Mouse (Mus musculus) lung, embryonic 16.5 days (tissue): ENCODE measurements around the gene Mars. TPM values are rescaled to one million over a fixed set of nuclear protein-coding genes. Genes with fewer than 3 reads are reported as not detected.
A peak's percentile ranks its signal among the peaks of the same experiment; 100 is the strongest.

Experiments
- ATAC-seq: fragments of 200-750 bp; cut with Nextera tagmentation; 2 replicates; pipeline ENCODE4 v1.8.0; 2017; ENCODE audit warnings: low read depth, mild to moderate bottlenecking, moderate library complexity
- H3K27ac ChIP-seq: fragments of 300-500 bp; sonication (generic); 2 replicates; pipeline ENCODE4 v1.5.1; 2014; ENCODE audit warnings: mild to moderate bottlenecking, control low read depth, low read length
- H3K27me3 ChIP-seq: fragments of 300-500 bp; sonication (generic); 2 replicates; pipeline ENCODE4 v1.6.1; 2014; ENCODE audit warnings: low read depth, low read length, mixed read lengths; ENCODE audit not compliant: control insufficient read depth, insufficient read depth
- H3K36me3 ChIP-seq: fragments of 300-500 bp; sonication (generic); 2 replicates; pipeline ENCODE4 v1.6.1; 2014; ENCODE audit warnings: low read length; ENCODE audit not compliant: control insufficient read depth, insufficient read depth
- H3K4me1 ChIP-seq: fragments of 300-500 bp; sonication (generic); replicated peaks from 2 replicates; pipeline ENCODE4 v1.6.1; 2014; ENCODE audit warnings: low read length, mixed read lengths; ENCODE audit not compliant: control insufficient read depth, insufficient read depth
- H3K4me2 ChIP-seq: fragments of 300-500 bp; sonication (generic); 2 replicates; pipeline ENCODE4 v1.6.1; 2014; ENCODE audit warnings: low read depth, low read length, control low read depth
- H3K4me3 ChIP-seq: fragments of 300-500 bp; sonication (generic); 2 replicates; pipeline ENCODE4 v1.5.1; 2014; ENCODE audit warnings: mild to moderate bottlenecking, low read length, control low read depth
- H3K9ac ChIP-seq: fragments of 300-500 bp; sonication (generic); 2 replicates; pipeline ENCODE4 v1.6.1; 2014; ENCODE audit warnings: low read length, control low read depth
- H3K9me3 ChIP-seq: fragments of 300-500 bp; sonication (generic); 2 replicates; pipeline ENCODE4 v1.6.1; 2016; ENCODE audit warnings: low read length; ENCODE audit not compliant: control insufficient read depth
- WGBS: fragments of 180-500 bp; shearing (Covaris S2); extraction: QIAGEN DNeasy Blood & Tissue Kit; methylation state at CpG from one replicate; pipeline ENCODE4 v1.1.7; 2014; 5-methylcytosine and 5-hydroxymethylcytosine counted together
- polyA plus RNA-seq: library from polyadenylated mRNA; unstranded; fragments of >200 nt; fragmentation: Nextera tagmentation; extraction: Ambion mirVana; gene quantifications from 2 replicates; pipeline ENCODE4 v1.2.1, GENCODE M21; 2015

Gene Mars
- polyA plus RNA-seq: 86.1 and 93.9 TPM in 2 replicates

DNA sequence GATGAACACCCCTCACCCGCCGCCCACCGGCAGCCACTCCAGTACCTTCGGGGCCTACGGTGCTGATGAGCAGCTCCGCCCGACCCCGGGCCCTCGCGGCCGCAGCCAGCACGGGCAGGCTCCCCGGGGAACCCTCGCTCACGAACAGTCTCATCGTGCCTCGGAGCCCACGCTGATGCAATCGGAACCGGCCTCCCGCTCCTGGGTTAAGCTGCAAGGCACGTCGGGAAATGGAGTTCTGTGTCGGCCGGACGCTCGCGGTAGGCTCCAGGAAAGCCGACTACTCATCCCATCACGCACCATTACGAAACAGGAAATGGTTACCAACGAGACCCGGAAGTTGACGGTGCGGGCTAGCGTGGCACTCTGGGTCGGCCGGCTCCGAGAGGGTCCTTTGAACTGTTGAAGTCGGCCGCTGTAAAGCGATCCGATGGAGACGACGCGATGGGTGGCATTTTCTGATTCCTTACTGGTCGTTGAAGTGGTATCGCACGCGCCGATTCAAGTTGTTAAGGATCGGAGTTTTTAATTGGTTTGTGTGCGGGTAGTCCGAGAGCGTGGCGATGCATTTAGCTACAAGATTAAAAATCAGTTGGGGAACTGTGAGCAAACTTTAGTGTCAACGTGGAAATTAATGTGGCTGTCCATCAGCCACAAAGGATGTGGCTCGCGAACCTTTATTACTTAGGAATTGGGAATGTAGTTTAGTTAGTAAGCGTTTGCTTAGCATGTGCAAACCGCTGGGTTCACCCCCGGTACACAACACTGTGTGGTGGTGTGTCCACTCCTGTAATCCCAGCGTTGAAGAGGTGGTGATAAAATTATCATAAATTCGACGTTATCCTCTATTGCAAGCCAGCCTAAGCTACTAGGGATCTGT lies at the start of gene Mars:
Mars (minus strand) TSS at position 311 of the 880 bp plus-strand sequence.
- no peaks in the 10 kb centered on the region for H3K9me3 ChIP-seq
- peaks cover 6% of the 10 kb centered on the region for H3K4me1 ChIP-seq
- H3K27ac ChIP-seq: peak within 1 kb of the TSS; percentile 69
- H3K4me3 ChIP-seq: peak within 1 kb of the TSS; percentile 77
- WGBS: under 1% methylated on average over 65 of the region's 65 CpGs
- peak; percentile 98 for ATAC-seq
- H3K4me2 ChIP-seq: peak within 1 kb of the TSS; percentile 63
- peak within 1 kb of the TSS; percentile 84 for H3K9ac ChIP-seq
- H3K36me3 ChIP-seq: peaks cover 20% of the 10 kb centered on the region
- H3K27me3 ChIP-seq: no peaks in the 10 kb centered on the region

DNA sequence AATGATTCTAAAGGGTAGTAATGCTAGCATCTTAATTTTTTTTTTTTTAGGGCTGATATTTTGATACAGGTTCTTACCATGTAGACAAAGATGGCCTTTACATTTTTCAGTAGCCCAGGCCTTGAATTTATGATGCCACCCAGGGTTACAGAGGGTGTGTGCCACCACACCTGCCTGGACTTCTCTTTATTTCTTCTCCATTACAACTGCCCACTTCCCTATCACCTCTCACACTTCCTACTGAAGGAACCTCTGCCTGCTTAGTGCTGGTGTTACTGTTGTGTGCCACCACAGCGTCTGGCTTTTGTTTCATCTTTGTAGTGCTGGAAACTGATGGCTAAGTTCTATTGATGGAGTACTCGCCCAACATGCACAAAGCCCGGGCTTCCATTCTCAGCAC lies 49.1 kb upstream of the Mars start:
- no peak for ATAC-seq
- Histone ChIP-seq H3K27ac (no peak overlapping the region), H3K4me2 (no peak overlapping the region), H3K4me1 (no peaks in the 10 kb centered on the region), H3K36me3 (no peaks in the 10 kb centered on the region), H3K9ac (no peak overlapping the region), H3K4me3 (no peak overlapping the region), H3K9me3 (no peaks in the 10 kb centered on the region), H3K27me3 (no peaks in the 10 kb centered on the region)
- 77% methylated on average over 3 of the region's 3 CpGs for WGBS

DNA sequence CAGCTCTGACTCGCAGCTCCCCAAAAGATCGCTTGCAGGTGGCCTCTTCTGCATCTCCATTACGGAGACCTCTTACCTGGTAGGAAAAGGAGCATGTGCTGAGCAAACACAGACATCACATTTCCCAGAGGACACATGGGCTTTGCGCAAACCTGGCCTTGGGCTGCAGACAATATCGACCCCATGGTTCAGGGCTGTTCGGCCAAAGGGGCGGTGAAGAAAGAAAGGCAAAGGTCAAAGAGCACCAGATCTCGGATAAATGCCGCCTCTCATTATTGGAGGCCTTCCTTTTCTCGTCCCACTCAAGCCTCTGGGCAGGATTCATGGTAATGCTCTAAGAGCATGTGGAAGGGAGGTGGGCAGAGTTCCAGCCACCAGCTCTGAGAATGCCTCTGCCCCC lies 43.8 kb upstream of the Mars start:
- Histone ChIP-seq H3K4me3 (no peak overlapping the region), H3K36me3 (no peaks in the 10 kb centered on the region), H3K4me2 (no peak overlapping the region), H3K9ac (no peak overlapping the region), H3K27me3 (no peaks in the 10 kb centered on the region; the same call in 1 of the 2 replicates), H3K27ac (no peak overlapping the region), H3K4me1 (peaks cover 2% of the 10 kb centered on the region; the same call in 1 of the 2 replicates), H3K9me3 (no peaks in the 10 kb centered on the region)
- no peak for ATAC-seq
- WGBS: 71% methylated on average over 10 of the region's 10 CpGs

DNA sequence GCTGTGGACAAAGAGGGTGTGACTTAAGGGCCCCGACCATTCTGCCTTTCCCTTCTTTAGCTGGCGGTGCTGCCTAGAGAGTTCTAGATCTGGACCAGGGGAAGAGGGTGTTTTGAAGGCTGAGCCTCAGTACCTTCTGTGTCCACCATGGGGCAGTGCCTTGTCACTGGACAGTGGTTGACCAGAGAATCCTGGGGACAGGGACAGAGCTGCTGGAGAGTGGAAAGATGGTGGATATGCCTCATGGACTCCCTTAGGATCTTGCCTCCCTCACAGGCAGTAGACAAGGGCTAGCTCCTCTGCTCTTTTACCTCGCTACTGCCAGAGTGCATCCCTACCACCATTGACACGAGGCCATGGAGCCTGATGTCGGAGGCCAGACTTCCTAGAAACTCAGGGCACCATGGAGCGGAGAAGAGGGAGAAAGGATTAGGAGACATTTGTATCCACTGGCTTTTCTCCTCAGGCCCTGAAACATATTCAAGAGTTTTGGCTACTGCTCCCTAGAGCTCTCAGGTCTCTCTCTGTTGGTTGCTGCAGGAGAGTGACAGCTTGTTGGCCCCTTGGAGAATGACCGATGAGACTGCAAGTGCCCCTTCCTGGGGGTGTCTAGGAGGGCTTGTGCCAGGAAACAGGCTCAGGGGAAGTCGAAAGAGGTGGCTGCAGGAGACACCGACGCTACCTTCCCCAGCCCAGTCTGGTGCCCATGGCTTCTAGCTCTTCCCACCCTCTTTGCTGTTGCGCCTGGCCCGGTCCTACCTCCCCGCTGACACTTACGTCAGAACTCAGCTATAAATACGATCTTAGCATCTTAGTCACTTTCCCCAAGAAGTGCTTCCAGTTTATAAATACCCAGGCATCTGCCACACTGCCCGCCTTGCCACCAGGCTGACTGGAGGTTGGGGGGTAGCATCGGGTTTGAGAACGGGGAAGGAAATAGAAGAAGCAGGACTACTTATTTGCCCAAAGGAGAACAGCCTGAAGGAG lies 42.6 kb upstream of the Mars start, which contains the start of gene Inhbe:
Inhbe (minus strand) TSS at position 503 of the 987 bp plus-strand sequence.
- Histone ChIP-seq H3K9ac (no peak within 1 kb of the TSS), H3K27ac (no peak within 1 kb of the TSS), H3K36me3 (no peaks in the 10 kb centered on the region), H3K9me3 (no peaks in the 10 kb centered on the region), H3K4me2 (no peak within 1 kb of the TSS), H3K4me1 (peaks cover 2% of the 10 kb centered on the region; the same call in 1 of the 2 replicates), H3K4me3 (no peak within 1 kb of the TSS), H3K27me3 (no peaks in the 10 kb centered on the region; the same call in 1 of the 2 replicates)
- ATAC-seq: no peak
- 70% methylated on average over 18 of the region's 18 CpGs for WGBS

DNA sequence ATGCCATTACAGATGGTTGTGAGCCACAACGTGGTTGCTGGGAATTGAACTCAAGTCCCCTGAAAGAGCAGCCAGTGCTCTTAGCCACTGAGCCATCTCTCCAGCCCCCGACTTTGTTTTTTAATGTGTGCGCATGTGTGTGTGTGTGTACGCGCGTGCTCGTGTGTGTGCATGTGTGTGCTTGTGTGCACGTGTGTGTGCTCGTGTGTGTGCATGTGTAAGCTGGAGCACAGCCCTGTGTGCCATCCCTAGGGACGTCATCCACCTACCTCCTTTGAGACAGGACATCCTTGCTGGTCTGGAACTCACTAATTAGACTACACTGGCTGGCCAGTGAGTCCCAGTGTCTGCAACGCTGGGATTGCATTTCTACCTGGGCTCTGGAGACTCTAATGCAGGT lies 41.2 kb upstream of the Mars start:
- Histone ChIP-seq H3K4me2 (no peak overlapping the region), H3K27ac (no peak overlapping the region), H3K4me3 (no peak overlapping the region), H3K9ac (no peak overlapping the region), H3K9me3 (no peaks in the 10 kb centered on the region), H3K4me1 (peaks cover 2% of the 10 kb centered on the region; the same call in 1 of the 2 replicates), H3K36me3 (no peaks in the 10 kb centered on the region), H3K27me3 (no peaks in the 10 kb centered on the region; the same call in 1 of the 2 replicates)
- 82% methylated on average over 11 of the region's 11 CpGs for WGBS
- no peak for ATAC-seq

DNA sequence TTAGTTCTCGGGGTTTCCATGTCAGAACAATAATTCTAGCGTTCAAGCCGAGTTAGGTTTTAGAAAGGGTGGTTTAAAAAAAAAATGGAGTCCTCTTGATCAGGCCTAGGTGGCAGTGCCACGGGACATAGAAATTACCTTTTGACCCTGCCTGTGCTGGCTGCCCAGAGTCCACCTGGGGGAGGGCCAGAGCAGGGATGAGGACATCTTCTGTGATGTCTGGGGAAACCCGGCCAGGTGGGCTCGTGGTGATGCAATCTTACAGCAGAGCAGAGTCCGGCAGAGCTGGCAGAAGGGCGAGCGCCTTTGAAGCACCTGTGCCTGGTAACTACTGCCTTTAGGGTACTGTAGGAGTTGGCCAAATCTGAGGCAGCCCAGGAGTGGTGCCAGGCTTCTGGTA lies 40.6 kb upstream of the Mars start:
- ATAC-seq: no peak
- Histone ChIP-seq H3K27me3 (no peaks in the 10 kb centered on the region; the same call in 1 of the 2 replicates), H3K9me3 (no peaks in the 10 kb centered on the region), H3K4me3 (no peak overlapping the region), H3K27ac (no peak overlapping the region), H3K4me1 (peaks cover 2% of the 10 kb centered on the region; the same call in 1 of the 2 replicates), H3K9ac (no peak overlapping the region), H3K36me3 (no peaks in the 10 kb centered on the region), H3K4me2 (no peak overlapping the region)
- 77% methylated on average over 9 of the region's 9 CpGs for WGBS

DNA sequence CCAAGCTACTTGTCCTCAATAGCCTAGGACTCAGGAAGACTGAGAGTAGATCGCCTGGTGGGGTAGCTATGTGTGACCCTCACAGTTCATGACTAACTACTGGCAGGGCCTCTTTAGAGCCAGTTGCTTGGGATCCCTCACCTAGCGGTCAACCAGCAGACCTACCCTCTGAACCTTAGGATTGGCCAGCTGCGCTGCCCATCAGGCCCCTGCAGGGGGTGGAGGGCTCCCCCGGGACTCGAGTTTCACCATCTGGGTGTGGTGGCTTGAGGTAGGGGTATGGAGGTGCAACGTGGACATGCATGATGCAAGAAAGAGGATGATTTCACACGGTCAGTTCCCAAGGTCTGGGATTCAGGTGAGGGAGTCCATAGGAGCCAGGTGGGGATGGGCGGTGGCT lies 40.1 kb upstream of the Mars start:
- Histone ChIP-seq H3K9me3 (no peaks in the 10 kb centered on the region), H3K4me2 (no peak overlapping the region), H3K36me3 (no peaks in the 10 kb centered on the region), H3K4me1 (peaks cover 2% of the 10 kb centered on the region; the same call in 1 of the 2 replicates), H3K9ac (no peak overlapping the region), H3K27me3 (no peaks in the 10 kb centered on the region; the same call in 1 of the 2 replicates), H3K27ac (no peak overlapping the region), H3K4me3 (no peak overlapping the region)
- 59% methylated on average over 8 of the region's 8 CpGs for WGBS
- no peak for ATAC-seq

DNA sequence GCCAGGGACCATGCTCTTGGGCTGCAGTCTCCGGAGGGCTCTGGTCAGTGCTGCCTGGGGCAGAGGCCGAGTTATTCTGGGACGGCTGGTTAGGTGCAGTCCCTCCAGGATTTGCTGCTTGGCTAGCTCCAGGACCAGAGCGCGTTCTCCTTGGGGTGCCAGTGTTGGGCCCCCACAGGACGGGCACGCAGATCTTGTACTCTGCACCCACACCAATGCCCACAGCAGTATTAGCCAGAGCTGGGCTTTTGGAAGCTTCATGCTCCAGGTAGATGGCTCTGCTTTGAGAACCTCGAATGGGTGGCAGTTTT lies 39.7 kb upstream of the Mars start:
- Histone ChIP-seq H3K27ac (no peak overlapping the region), H3K27me3 (no peaks in the 10 kb centered on the region; the same call in 1 of the 2 replicates), H3K9me3 (no peaks in the 10 kb centered on the region), H3K4me1 (peaks cover 2% of the 10 kb centered on the region; the same call in 1 of the 2 replicates), H3K36me3 (no peaks in the 10 kb centered on the region), H3K9ac (no peak overlapping the region), H3K4me3 (no peak overlapping the region), H3K4me2 (no peak overlapping the region)
- no peak for ATAC-seq
- 74% methylated on average over 8 of the region's 8 CpGs for WGBS
